Mouse (Mus musculus): ENCODE results near the gene Aff2.

The Aff2 gene

DNA sequence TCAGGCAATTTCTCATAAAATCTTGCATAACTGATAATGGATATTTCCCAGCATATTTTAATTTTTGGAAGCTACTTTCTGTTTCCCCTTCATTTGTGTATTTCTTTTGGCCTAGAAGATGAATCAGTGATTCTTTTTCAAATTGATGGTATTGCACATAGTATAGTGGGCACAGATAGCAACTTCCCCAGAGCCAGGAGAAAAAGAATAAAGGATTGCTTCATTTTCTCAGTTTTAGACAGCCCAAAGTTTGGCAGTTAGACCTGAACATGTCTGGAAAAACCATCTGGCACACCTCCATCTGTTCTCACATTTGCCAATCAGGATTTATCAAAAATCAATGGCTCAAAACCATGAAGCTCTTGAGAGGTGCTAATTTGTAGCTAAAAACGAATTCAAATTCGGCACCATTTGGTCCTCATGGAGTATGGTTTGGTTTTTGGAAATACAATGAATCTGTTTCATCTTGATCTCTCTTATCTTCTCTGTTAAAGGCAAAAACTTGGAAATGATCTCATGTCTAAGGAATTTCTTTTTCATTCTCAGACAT lies 441.9 kb downstream of the Aff2 start:
- DNase-seq = no peak

DNA sequence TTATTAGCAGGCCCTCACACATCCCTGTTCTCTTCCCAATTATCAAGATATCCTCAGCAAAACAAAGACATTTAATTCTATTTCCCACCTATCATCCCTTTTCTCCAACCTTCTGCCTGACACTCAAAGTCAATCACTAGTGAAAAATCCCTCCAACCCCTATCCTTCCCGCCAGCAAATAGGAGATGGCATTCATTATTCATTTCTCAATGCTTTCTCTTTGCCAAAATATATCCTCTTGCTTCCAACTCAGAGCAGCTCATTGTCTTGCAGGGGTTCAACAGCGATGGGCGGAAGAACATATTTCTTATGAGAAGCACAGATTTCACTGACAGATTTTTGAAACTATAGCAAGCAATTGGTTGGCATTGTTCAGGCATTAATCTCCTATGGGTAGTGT lies 442.4 kb downstream of the Aff2 start:
- DNase-seq = no peak

DNA sequence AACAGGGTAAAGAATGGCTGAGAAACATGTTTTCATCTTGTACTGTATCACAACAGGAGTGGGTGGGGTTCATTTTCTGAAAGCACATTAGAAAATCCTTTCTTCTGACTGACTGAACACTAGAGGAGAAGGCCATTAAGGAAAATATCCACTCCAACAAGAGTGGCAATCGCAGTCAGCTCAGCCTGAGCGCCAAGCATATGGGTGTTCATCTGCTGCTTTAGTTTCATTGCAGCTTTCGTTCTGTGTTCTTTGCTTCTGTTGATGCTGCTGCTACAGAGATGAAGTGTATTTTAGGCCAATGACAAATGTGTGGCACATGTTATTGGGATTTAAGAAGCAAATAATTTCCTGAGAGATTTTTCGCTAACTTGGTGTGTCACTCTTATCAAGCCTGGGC lies 451.7 kb downstream of the Aff2 start:
- DNase-seq = no peak

DNA sequence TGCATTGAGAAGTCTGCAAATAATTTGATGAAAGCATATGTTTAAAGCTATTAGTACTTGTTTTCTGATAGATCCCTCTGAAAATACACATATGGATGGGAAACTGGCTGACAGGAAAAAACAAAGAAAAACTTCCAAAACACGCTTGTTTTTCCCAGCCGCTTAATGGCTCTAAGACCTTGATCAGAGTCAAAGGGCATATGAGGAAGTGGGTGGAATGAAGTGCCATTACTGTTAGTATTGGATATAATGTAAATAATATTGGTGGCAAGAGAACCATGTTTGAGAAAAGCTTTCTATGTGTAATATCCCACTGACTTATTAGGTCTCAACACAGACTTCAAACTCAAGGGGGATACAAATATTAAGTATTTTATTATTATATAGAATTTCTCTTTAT lies 455.0 kb downstream of the Aff2 start:
- DNase-seq = no peak

DNA sequence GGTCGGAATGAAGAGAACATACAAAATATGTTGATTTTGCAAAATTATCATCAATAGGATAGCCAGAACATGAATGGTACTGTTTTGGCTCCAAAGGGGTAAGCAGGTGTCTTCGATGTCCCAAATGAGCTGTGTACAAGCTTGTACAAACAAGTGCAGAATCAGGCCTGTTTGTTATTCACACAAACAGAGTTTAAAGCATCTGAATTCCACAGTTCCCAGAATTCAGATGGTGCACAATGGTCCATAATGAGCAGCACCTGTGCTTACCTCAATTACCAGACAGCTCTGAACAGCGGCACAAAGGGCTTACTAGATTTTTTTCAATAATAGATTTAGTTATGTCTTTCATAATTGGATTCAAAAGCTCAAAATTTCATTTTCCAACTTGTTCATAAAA lies 457.6 kb downstream of the Aff2 start:
- DNase-seq = no peak

DNA sequence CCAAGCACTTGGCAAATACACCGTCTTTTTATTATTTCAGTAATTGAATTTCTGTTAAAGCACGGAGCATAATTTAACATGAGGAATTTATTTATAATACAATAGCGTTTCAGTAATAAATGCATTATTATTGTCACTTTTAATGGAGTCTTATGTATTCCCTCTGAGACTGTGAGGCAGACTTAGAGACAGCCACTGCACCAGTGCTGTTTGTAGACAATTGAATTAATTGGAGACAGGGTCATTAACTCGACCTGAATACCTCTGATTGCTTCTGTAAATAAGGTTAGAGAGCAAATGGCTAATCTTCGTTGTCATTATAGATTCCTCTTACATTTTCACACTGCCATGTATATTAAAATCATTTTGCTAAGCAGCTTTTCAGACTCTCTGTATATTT lies 458.1 kb downstream of the Aff2 start:
- no peak for DNase-seq

DNA sequence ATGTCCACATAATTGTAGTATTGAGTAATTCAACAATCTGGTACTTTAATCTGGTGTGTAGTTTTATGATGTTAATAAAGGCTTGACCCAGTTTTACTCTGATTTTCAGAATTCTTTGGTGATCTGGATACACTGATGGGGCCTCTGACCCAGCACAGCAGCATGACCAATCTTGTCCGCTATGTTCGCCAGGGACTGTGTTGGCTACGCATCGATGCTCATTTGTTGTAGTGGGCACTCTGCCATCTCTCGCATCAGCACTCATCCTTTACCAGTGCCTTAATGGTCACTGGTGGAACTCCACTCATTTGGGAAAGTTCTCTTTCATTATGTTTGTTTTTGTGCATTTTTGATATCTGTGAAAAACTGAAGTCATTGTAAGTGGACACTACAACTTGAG lies 507.5 kb downstream of the Aff2 start:
- DNase-seq = no peak

DNA sequence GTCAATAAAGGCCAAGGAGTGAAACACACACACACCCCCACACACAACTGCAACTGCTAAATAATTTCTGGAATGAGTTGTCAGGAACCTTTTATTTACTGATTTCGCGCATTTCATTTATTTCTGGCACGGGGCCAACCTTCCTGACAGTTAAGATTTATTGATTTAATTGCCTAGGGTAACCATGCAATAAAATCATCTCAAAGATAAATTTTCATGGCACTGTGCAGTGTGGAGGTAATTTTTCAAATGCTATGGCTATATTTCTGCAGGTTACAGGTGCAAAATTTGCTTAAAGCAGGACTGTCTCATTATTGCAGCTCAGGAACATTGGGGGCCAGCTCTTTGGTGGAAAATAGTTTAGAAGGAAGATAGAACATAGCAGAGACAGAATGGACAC lies 531.6 kb downstream of the Aff2 start:
- DNase-seq = no peak
